Mouse (Mus musculus) E14TG2a.4 (cell line): Measurements from ENCODE around the gene Ociad1.

Experiments
- CTCF ChIP-seq: conservative IDR thresholded peaks from 2 replicates; pipeline ENCODE4 v1.5.1; 2014; ENCODE audit warnings: low read length
- NANOG ChIP-seq: IDR thresholded peaks from 2 replicates; pipeline ENCODE4 v1.6.1; 2014; ENCODE audit warnings: borderline replicate concordance, low read length, mixed read lengths
- POU5F1 ChIP-seq: IDR thresholded peaks from 2 replicates; pipeline ENCODE4 v1.6.1; 2014; ENCODE audit warnings: low read length, borderline replicate concordance

DNA sequence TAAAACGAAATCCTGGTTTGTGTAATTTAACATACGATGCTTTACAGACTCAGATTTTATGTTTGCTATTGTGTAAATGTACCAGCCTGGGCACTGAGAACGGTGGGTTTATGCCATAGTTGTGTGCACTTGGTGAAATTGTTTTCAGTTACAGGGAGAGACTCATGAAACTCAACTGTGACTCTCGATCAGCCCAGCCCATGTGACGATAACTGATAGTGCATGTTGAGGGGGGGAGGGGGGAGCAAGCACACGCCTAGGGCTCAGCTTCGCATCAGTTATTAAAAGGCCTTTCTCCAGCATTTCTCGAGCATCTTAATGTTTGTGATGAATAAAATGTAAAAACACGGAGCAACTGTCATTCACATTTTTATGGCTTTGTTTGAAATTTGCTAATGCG lies 21.0 kb downstream of the Ociad1 start:
- TF ChIP-seq CTCF (no peak), POU5F1 (no peak), NANOG (no peak)
